Mouse (Mus musculus): Measurements from ENCODE around the gene Ndufs2. TPM values are rescaled to one million over a fixed set of nuclear protein-coding genes. Genes with fewer than 3 reads are reported as not detected.

The Ndufs2 gene
- polyA plus RNA-seq, 1 experiment from 2014 or later = 260 TPM

DNA sequence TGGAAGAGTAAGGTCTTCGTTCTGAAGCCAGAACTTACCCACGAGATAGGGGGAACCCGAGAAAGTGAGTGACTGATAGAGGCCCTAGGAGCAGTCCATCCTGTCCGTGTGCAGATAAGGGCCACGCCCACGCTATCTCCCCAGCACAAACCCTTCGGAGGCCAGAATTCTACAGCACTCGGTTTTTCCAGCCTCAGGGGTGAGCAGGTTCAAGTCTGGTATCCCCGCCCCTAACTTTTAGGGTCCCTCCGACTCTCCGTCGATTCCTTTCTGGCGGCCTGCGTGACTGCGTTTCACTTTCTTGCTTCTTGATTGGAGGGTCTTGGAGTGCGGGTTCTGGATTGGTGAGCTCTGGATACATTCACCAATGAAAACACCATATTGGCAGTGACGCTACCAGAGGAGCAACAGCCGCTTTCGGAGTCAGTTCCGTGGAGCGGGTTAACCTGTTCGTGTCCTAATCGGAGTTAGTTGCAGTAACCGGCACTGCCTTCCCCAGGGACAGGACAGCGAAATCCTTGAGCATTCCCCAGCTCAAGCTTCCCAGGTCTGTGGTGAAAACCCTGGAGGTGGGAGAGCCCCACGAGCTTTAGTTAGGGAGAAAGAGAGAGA is 29.8 kb upstream of the Ndufs2 start, which contains the start of gene Ppox:
Gene Ppox (minus strand): TSS at position 271 of the 612 bp plus-strand sequence.
- Histone ChIP-seq H3K4me1 (ENCODE audit: control insufficient read depth, insufficient read depth, low read length) (peaks cover 11% of the 10 kb centered on the region), H3K27me3 (replicated peaks; ENCODE audit: control insufficient read depth, insufficient read depth, low read length) (no peaks in the 10 kb centered on the region), H3K9me3 (replicated peaks; ENCODE audit: control insufficient read depth, low read length) (no peaks in the 10 kb centered on the region), H3K4me2 (ENCODE audit: low read length) (peak within 1 kb of the TSS; percentile 83), H3K4me3 (ENCODE audit: low read depth, low read length) (peak within 1 kb of the TSS; percentile 58), H3K36me3 (ENCODE audit: control insufficient read depth, insufficient read depth, low read length) (peaks cover 67% of the 10 kb centered on the region), H3K27ac (ENCODE audit: low read depth, low read length) (peak within 1 kb of the TSS; percentile 49), H3K9ac (ENCODE audit: low read length) (peak within 1 kb of the TSS; percentile 73)
- ATAC-seq (peak; percentile 99), DNase-seq (ENCODE audit: low spot score) (peak; percentile 99)
- under 1% methylated on average over 26 of the region's 26 CpGs for WGBS

DNA sequence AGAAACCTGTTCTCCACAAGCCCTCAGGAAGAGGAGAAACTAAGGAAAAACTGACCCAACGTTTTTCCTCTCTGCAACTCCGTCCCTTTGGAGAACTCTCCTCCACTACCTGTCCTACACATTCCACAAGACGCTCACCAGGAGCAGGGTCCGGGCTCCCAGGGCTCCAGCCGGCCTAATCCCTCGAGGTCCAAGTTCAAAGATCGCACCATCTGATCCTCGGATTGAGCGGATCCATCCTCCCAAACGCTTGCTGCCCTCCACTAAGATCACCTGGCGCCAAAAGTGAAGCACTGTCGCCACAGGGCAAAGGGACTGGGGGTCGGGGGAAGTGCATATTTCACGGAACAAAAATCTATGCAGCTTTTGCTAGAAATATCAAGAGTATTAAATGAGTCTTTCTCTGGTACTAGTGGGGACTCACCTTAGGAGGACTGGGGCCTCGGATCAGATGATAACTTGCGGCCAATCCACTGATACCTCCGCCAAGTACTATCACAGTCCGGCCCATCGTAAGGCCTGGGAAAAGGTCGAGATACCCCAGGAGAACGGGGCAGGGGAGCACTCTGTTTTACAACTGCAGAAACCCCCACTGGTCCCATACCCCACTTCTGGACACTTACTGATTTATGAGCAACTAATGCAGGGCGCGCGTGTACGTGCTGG is 29.2 kb upstream of the Ndufs2 start:
- peak overlapping the region; percentile 58 for H3K4me3 ChIP-seq (ENCODE audit: low read depth, low read length)
- ATAC-seq (no peak), DNase-seq (ENCODE audit: low spot score) (no peak)
- H3K27ac ChIP-seq (ENCODE audit: low read depth, low read length) = no peak overlapping the region
- peak overlapping the region; percentile 83 for H3K4me2 ChIP-seq (ENCODE audit: low read length)
- peaks cover 67% of the 10 kb centered on the region for H3K36me3 ChIP-seq (ENCODE audit: control insufficient read depth, insufficient read depth, low read length)
- peaks cover 11% of the 10 kb centered on the region for H3K4me1 ChIP-seq (ENCODE audit: control insufficient read depth, insufficient read depth, low read length)
- no peaks in the 10 kb centered on the region for H3K27me3 ChIP-seq (replicated peaks; ENCODE audit: control insufficient read depth, insufficient read depth, low read length)
- 1% methylated on average over 25 of the region's 25 CpGs for WGBS
- H3K9ac ChIP-seq (ENCODE audit: low read length) = peak overlapping the region; percentile 73
- no peaks in the 10 kb centered on the region for H3K9me3 ChIP-seq (replicated peaks; ENCODE audit: control insufficient read depth, low read length)

DNA sequence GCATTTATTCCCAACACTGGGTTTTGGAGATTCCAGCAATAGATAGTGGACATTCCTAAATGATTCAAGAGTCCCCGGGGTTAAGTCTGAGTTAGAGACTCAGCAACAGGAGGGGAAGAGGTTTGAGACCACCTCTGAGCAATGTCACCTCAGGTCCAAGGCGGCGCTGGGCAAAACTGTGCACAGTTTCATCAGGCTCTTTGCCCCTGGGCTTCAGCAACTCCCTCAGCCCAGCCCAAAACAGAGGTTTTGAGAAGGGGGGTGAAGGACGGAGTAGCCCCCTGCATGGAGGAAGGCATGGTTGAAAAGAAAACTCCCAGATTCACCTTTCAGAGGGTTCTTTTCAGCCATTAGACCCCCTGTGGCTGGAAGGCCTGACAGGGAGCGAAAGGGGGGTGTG is 28.5 kb upstream of the Ndufs2 start:
- Histone ChIP-seq H3K4me3 (ENCODE audit: low read depth, low read length) (peak overlapping the region; percentile 58), H3K27ac (ENCODE audit: low read depth, low read length) (no peak overlapping the region), H3K4me1 (ENCODE audit: control insufficient read depth, insufficient read depth, low read length) (peaks cover 11% of the 10 kb centered on the region), H3K9me3 (replicated peaks; ENCODE audit: control insufficient read depth, low read length) (no peaks in the 10 kb centered on the region), H3K36me3 (ENCODE audit: control insufficient read depth, insufficient read depth, low read length) (peaks cover 67% of the 10 kb centered on the region), H3K27me3 (replicated peaks; ENCODE audit: control insufficient read depth, insufficient read depth, low read length) (no peaks in the 10 kb centered on the region), H3K9ac (ENCODE audit: low read length) (peak overlapping the region; percentile 73; the same call in 1 of the 2 replicates), H3K4me2 (ENCODE audit: low read length) (peak overlapping the region; percentile 83)
- no peak for DNase-seq (ENCODE audit: low spot score)
- WGBS = 55% methylated on average over 5 of the region's 5 CpGs
- ATAC-seq = no peak

DNA sequence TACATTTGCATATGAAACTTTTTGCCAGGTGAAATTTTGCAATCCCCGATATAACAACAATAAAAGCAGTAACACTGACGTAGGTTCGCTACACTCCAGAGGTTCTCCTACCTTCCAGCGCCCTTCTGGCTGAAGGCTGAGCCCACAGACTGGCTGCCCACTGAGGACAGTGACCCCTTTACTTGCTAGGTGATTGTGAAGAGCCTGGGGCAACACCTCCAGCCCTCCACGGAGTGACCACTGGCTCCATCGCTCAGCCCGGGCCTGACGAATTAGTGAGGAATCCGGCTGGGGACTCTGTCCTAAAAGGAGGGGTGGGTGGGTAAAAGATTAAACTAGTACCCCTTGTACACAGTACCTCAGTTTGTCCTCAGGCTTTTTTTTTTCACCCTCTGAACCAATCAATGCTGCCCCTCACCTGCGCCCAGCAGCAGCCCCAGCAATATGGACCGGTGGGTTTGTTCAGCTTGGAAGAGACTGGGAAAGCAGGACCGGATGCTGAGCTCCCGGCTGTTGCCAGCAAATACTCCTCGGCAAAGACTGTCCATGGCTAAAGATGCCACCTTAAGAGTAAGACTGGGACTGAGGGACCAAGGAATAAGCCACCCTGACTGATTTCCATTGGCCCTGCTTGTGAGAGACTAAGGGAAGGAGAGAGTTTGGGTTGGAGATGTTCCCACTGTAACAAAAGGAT is 28.0 kb upstream of the Ndufs2 start:
- WGBS = 89% methylated on average over 14 of the region's 14 CpGs
- H3K4me3 ChIP-seq (ENCODE audit: low read depth, low read length) = no peak overlapping the region
- no peaks in the 10 kb centered on the region for H3K9me3 ChIP-seq (replicated peaks; ENCODE audit: control insufficient read depth, low read length)
- no peak overlapping the region for H3K9ac ChIP-seq (ENCODE audit: low read length)
- ATAC-seq (no peak), DNase-seq (ENCODE audit: low spot score) (no peak)
- H3K27me3 ChIP-seq (replicated peaks; ENCODE audit: control insufficient read depth, insufficient read depth, low read length) = no peaks in the 10 kb centered on the region
- no peak overlapping the region for H3K4me2 ChIP-seq (ENCODE audit: low read length)
- H3K36me3 ChIP-seq (ENCODE audit: control insufficient read depth, insufficient read depth, low read length) = peaks cover 67% of the 10 kb centered on the region
- no peak overlapping the region for H3K27ac ChIP-seq (ENCODE audit: low read depth, low read length)
- H3K4me1 ChIP-seq (ENCODE audit: control insufficient read depth, insufficient read depth, low read length) = peaks cover 11% of the 10 kb centered on the region

DNA sequence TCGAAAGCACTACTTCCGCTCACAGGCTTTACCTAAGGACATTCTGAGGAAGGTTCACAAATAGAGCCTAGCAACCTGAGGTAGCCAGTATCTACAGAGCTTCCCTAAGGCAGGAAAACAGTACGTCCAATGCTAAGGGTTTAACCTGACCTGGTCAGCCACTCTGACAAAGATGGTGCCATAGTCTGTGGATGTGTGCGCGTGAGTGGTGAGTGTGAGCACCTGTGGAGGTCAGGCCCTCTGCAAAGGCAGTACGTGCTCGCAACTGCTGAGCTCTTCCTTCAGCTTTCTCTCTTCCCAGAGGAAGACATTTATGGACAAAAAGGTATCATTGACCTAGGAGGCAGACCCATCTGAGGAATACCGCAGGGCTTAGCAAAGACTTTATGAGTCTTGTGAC is 27.2 kb upstream of the Ndufs2 start:
- no peak overlapping the region for H3K4me2 ChIP-seq (ENCODE audit: low read length)
- H3K9ac ChIP-seq (ENCODE audit: low read length) = no peak overlapping the region
- ATAC-seq (no peak), DNase-seq (ENCODE audit: low spot score) (no peak)
- no peaks in the 10 kb centered on the region for H3K9me3 ChIP-seq (replicated peaks; ENCODE audit: control insufficient read depth, low read length)
- peaks cover 11% of the 10 kb centered on the region for H3K4me1 ChIP-seq (ENCODE audit: control insufficient read depth, insufficient read depth, low read length)
- 92% methylated on average over 8 of the region's 8 CpGs for WGBS
- H3K4me3 ChIP-seq (ENCODE audit: low read depth, low read length) = no peak overlapping the region
- peaks cover 67% of the 10 kb centered on the region for H3K36me3 ChIP-seq (ENCODE audit: control insufficient read depth, insufficient read depth, low read length)
- no peak overlapping the region for H3K27ac ChIP-seq (ENCODE audit: low read depth, low read length)
- H3K27me3 ChIP-seq (replicated peaks; ENCODE audit: control insufficient read depth, insufficient read depth, low read length) = no peaks in the 10 kb centered on the region

DNA sequence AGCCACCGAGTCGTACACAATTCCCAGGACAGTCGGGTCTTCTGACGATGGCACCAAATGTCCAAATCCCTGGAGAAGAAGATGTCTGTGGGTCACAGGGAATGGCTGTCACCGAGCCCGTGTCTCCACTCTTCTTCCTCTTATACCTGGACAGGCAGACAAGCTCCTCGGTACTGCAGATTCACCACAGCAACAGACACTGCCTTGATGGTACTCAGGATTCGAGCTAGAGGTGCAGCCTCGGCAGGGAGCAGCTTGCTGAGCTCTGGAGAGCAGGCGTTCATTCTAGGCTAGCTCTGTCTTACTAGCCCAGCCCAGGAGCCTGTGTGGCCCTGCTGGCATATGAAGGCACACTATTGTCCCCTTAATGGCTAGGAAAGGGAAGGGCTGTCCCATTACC is 26.5 kb upstream of the Ndufs2 start:
- Histone ChIP-seq H3K4me1 (ENCODE audit: control insufficient read depth, insufficient read depth, low read length) (peaks cover 11% of the 10 kb centered on the region), H3K4me2 (ENCODE audit: low read length) (no peak overlapping the region), H3K4me3 (ENCODE audit: low read depth, low read length) (no peak overlapping the region), H3K9me3 (replicated peaks; ENCODE audit: control insufficient read depth, low read length) (no peaks in the 10 kb centered on the region), H3K36me3 (ENCODE audit: control insufficient read depth, insufficient read depth, low read length) (peaks cover 69% of the 10 kb centered on the region), H3K9ac (ENCODE audit: low read length) (no peak overlapping the region), H3K27ac (ENCODE audit: low read depth, low read length) (no peak overlapping the region), H3K27me3 (replicated peaks; ENCODE audit: control insufficient read depth, insufficient read depth, low read length) (no peaks in the 10 kb centered on the region)
- WGBS = 86% methylated on average over 10 of the region's 10 CpGs
- ATAC-seq (no peak), DNase-seq (ENCODE audit: low spot score) (no peak)

DNA sequence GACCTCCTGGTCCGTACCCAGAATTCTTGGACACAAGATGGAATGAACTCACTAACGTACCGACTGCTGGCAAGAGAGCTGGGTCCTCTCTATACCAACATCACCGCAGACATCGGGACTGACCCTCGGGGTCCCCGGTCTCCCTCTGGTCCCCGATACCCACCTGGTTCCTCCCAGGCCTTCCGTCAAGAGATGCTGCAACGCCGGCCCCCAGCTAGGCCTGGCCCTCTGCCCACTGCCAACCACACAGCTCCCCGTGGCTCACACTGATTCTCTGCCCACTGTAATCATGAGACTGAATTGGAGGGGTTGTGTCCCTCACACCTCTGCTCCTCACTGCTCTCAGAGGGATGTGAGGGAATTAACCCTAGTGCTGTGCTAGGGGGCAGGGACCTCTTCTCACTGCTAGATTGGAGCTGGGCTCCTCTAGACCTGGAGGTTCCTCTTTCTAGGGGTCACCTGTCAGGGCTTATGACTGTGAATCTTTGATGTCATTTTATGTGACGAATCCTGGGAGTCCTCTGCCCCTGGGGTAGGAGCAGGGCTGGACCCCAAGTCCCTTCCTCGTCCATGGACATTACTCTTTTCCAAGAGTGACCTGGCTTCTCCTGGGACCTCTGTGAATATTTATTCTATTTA is 25.0 kb upstream of the Ndufs2 start:
- Histone ChIP-seq H3K9me3 (replicated peaks; ENCODE audit: control insufficient read depth, low read length) (no peaks in the 10 kb centered on the region), H3K27ac (ENCODE audit: low read depth, low read length) (no peak overlapping the region), H3K36me3 (ENCODE audit: control insufficient read depth, insufficient read depth, low read length) (peaks cover 70% of the 10 kb centered on the region), H3K27me3 (replicated peaks; ENCODE audit: control insufficient read depth, insufficient read depth, low read length) (no peaks in the 10 kb centered on the region), H3K4me1 (ENCODE audit: control insufficient read depth, insufficient read depth, low read length) (peaks cover 12% of the 10 kb centered on the region), H3K9ac (ENCODE audit: low read length) (no peak overlapping the region), H3K4me3 (ENCODE audit: low read depth, low read length) (no peak overlapping the region), H3K4me2 (ENCODE audit: low read length) (no peak overlapping the region)
- 92% methylated on average over 14 of the region's 14 CpGs for WGBS
- DNase-seq (ENCODE audit: low spot score) = no peak
- ATAC-seq = no peak

DNA sequence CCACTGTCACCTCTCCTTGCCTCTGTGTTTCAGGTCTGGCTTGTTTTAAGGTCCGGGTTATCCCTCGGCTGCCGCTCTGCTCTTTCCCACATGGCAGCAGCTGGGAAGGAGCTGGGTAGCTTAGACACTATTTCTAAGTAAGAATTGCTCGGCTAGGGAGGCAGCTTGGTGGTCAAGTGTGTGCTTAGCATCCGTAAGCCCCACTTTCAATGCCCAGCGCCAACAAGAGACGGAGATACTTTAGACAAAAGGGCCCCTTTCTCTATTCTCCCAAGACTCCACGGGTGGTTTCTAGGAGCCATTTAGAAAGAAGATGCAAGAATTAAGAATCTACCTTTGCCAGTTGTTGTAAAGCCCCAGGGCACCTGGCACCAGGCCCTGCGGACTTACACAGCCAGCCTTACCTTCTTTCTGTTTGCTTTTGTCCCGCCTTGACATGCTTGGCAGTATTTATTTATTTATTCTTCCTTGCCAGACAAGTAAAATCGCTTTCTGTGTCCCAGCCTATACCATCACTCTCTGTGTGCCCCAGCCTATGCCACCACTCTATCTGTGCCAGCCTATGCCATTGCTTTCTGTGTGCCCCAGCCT is 24.1 kb upstream of the Ndufs2 start:
- H3K27ac ChIP-seq (ENCODE audit: low read depth, low read length) = no peak overlapping the region
- peaks cover 70% of the 10 kb centered on the region for H3K36me3 ChIP-seq (ENCODE audit: control insufficient read depth, insufficient read depth, low read length)
- no peak overlapping the region for H3K4me3 ChIP-seq (ENCODE audit: low read depth, low read length)
- ATAC-seq (no peak), DNase-seq (ENCODE audit: low spot score) (no peak)
- 76% methylated on average over 11 of the region's 11 CpGs for WGBS
- H3K9ac ChIP-seq (ENCODE audit: low read length) = no peak overlapping the region
- peaks cover 13% of the 10 kb centered on the region for H3K4me1 ChIP-seq (ENCODE audit: control insufficient read depth, insufficient read depth, low read length)
- H3K9me3 ChIP-seq (replicated peaks; ENCODE audit: control insufficient read depth, low read length) = no peaks in the 10 kb centered on the region
- no peaks in the 10 kb centered on the region for H3K27me3 ChIP-seq (replicated peaks; ENCODE audit: control insufficient read depth, insufficient read depth, low read length)
- no peak overlapping the region for H3K4me2 ChIP-seq (ENCODE audit: low read length)
